Mouse (Mus musculus) erythroblast, embryonic 14.5 days (primary cell): ENCODE data around the gene Saxo2.

Experiments used
- GATA1 ChIP-seq: IDR thresholded peaks from 2 replicates; pipeline ENCODE4 v1.6.1; 2012; ENCODE audit warnings: low read length, inconsistent platforms, mixed read lengths
- TAL1 ChIP-seq: IDR thresholded peaks from 3 replicates; pipeline ENCODE4 v1.6.1; 2012; ENCODE audit warnings: low read length, inconsistent platforms, mixed read lengths

- TF ChIP-seq GATA1 (no peak), TAL1 (no peak)
These were observed 40.4 kb upstream of the Saxo2 start for GRCm38 (mm10) chr7:82688736-82689135.
